Mouse (Mus musculus): ENCODE measurements around the gene Tmprss9. TPM values are rescaled to one million over a fixed set of nuclear protein-coding genes. Genes with fewer than 3 reads are reported as not detected.

Tmprss9 gene
- total RNA-seq, 1 experiment from 2014 or later = not detected

DNA sequence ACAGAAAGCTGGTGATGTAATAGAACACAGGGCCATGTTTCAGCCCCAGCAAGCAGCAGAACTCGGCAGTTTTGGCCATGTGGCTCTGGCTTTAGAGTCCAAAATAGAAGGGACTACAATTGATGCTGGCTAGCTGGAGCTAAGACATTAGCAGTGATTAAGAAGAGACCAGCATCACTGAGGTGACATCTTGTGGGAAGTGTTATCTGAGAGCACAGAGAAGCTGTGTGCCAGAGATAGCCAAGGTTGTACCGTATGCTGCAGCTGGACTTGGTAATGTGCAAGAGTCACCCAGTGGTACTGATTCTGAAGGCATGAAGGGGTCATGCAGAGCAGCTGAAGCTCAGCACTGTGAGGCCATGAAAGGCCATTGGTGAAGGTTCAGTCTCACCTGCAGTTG, 43.6 kb downstream of the Tmprss9 start:
- no peak for DNase-seq

DNA sequence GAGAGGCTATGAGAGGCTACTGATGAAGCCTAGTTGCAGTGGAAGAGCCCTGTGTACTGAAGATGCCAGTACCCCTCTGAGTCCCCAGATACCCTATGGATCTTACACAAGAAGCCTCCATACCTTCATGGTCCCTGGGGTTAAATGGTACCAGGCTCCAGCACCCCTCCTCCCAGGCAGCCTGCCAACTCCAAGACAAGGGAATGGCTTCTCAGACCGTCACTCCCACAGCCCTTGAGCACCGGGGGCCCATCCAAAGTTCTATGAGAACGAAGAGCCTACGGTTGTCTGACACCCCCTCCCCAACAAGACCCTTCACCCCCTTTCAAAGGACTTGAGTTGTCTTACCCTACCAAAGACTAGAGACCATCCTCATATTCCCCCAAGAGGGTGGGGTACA, 44.1 kb downstream of the Tmprss9 start:
- no peak for DNase-seq

DNA sequence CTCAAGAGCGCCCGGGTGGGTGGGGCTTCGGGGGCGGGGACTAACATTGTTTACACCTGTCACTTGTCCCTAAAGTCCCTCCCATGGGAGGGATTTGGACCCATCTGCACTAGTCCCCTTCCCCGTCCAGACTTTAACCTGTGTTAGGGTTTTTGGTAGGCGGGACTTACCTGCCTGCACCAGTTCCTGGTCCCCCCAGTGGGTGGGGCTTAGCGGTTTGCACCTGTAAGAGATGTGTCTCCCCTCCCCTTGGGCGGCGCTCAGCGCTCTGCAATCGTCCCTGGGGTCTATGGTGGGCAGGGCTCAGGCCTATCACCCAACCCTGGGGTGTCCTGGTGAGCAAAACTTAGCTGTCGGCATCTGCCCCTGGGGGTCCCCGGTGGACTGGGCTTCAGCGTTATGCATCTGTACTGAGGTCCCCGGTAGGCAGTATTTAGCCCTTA, 45.7 kb downstream of the Tmprss9 start:
- DNase-seq = no peak

DNA sequence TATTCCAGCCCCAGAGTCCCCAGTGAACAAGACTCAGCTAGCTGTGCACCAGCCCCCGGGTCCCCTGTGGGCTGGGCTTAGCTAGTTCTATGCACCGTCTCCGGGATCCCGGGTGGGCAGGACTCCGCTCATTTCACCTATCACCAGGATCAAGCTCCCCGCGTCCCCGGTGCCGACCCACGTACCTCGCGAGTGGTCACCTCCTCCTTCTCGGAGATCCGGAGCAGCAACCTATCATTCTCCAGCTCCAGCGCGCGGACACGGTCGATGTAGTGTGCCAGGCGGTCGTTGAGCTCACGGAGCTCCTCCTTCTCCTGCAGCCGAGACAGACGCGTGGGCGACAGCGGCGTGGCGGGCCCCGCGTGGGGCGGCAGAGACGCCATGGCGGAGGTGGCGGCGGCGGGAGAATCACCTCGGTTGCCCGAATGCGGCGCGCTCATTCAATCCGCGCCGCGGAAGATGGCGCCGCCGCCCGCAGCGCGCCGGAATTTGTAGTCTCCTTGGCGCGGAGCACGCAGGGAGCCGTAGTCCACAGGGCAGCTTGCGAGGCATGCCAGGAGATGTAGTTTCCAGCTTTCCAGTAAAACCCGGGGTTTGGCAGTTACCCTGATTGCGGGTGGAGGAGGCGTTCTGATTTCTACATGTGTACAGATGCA, 46.3 kb downstream of the Tmprss9 start, which contains the start of gene Lmnb2:
Gene Lmnb2, minus strand, starts transcription at position 467 of the 656 bp plus-strand sequence.
- DNase-seq = peak; percentile 77

DNA sequence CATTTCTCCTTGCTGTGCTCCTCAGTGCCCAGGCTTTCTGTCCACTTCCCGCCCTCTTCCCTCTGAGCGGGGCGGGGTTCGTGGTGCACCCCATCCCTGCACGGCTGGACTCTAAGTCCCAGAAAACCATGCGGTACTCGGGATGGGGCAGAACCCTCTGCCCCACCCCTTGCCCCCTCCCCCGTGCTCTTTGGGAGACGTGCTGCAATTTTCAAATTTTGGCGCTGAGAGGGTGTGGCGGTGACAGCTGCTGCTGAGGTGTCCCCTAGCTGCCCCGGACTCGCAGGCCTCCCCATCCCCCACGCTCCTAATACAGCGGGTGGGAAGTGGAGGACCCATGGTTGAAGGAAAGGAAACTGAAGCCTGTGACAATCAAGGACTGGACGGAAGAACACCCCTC, 50.3 kb downstream of the Tmprss9 start:
- no peak for DNase-seq

DNA sequence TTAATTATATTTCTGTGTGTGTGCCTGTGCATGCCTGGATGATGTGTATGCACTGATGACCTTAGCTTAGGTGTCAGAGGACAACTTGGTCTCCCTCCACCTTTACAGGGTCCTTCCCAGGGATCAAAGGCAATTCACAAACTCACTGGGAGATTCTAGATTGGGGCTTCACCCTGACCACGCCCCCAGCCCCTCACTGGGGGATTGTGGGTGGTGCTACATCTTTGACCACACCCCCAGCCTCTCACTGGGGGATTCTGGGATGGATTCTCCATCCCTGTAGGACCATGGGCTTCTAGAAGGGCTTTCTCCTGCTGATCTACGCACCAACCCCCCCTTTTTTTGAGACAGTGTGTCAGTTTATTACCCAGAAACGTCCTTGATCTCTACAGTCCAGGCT, 53.8 kb downstream of the Tmprss9 start:
- DNase-seq = no peak

DNA sequence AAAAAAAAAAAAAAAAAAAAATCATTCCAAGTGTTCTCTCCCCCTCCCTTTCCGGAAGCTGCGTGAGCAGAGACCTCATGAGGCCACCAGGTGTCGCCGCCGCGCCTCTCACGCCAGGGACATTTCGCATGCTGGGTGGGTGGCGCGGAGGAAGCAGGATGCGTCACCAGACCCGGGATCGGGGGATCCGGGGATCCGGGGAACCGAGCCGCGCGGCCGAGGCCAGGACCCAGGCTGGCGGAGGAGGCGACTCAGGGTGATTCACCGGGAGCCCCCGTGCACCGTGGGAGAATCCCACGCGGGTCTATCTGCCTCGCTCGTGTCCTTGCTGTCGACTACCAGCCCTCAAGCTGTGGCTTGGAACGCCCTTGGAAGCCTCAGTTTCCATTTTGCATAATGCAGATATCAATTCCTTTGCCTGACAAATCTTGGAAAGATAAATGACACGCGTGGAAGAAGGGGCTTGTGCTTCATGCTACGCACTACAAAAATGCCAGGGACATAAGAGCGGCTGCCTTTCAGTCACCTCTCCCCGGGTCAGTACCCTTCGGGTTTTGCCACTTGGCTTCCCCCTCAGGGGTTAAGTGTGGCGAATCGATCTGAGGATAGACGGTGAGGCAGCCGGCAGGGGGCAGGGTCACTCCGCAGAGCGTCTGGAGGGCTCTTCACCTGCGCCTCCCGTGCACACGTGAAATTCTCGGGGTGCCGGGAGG, 57.1 kb downstream of the Tmprss9 start:
- DNase-seq = peak; percentile 93

DNA sequence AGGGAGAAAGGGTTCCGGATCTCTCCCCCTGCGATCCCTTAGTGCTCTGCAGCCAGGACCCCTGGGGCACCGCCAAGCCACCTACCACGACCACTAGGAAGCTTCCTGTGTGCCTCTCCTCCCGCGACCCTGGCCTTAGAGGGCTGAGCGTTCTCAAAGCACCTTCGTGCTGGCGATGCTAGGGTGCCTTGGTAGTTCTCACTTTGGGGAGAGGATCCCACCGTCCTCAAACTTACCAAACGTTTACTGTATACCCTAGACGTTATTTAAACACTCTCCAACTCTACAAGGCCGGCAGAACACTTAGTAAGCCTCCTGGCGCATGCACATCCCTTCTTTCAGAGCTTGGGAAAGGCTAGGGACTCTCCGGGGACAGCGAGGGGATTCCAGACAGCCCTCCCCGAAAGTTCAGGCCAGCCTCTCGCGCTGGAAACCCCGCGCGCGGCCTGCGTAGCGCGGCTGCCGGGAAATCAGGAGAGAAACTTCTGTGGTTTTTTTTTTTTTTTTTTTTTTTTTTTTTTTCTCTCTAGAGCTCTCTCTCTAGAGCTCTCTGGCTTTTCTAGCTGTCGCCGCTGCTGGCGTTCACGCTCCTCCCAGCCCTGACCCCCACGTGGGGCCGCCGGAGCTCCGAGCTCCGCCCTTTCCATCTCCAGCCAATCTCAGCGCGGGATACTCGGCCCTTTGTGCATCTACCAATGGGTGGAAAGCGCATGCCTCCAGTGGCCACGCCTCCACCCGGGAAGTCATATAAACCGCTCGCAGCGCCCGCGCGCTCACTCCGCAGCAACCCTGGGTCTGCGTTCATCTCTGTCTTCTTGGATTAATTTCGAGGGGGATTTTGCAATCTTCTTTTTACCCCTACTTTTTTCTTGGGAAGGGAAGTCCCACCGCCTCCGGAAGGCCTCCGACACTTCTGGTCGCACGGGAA, 57.9 kb downstream of the Tmprss9 start, which contains the start of gene Gadd45b:
Gene Gadd45b, plus strand, starts transcription at position 775 of the 928 bp plus-strand sequence.
- DNase-seq = peak; percentile 98

DNA sequence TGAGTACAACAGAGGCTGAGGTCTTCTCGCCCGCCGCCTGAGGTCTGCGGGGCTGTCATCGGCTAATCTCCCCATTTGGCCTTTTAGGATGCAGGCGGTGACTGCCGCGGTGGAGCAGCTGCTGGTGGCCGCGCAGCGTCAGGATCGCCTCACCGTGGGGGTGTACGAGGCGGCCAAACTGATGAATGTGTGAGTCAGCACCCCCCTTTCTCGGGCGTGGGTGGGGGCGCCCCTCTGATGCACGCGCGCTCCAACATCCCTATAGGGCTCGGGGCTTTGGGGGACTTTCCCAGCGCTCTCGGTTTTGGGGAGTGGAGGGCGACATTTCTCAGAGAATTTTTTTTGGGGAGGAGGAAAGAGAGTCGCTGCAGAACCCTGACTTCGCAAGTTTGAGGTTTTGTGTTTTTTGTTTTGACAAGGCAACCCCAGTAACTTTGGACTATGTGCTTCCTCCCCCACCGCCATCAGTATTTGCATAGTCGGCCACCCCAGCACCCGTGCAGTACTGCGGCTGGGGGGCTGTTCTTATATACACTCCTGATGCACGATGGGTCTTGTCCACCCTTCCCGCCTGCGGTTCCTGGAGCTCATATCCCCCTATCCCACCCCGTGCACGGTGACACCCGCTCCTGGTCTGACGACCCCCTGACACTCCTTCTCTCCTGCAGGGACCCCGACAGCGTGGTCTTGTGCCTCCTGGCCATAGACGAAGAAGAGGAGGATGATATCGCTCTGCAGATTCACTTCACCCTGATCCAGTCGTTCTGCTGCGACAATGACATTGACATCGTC, 58.9 kb downstream of the Tmprss9 start:
- DNase-seq = peak; percentile 59

DNA sequence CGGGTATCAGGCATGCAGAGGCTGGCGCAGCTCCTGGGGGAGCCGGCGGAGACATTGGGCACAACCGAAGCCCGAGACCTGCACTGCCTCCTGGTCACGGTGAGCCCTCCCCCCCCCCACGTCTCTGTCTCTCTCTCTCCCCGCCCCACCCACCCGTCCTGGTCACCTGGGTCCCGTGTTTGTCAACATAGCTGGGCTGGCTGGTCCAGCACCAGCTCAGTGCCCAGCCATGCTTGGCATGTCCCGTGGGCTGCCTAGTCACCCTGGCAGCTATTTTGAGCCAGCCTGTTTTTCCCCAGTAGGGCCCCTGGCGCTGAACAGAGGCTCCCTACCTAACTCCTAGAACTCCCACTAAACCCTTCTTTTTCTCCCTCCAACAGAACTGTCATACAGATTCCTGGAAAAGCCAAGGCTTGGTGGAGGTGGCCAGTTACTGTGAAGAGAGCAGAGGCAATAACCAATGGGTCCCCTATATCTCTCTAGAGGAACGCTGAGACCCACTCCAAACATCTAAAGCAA, 59.6 kb downstream of the Tmprss9 start:
- DNase-seq = no peak

DNA sequence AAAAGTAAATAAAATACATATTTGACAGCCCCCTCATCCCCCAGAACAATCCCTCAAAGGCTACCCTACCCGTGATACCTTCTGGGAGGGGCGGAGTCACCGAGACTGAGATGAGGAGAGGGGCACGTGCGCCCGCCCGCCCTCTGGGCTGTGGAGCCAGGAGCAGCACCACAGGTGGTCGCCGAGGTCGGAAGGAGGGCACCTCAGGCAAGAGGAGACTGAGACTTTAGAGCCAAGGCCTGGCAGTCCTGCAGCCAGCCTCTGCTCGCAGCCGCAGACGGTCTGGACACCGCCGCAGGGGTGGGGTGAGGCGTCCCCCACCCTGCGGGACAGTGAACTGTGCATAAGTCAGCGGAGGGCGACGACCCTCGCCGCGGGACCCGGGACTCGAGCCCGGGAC, 60.0 kb downstream of the Tmprss9 start:
- no peak for DNase-seq

DNA sequence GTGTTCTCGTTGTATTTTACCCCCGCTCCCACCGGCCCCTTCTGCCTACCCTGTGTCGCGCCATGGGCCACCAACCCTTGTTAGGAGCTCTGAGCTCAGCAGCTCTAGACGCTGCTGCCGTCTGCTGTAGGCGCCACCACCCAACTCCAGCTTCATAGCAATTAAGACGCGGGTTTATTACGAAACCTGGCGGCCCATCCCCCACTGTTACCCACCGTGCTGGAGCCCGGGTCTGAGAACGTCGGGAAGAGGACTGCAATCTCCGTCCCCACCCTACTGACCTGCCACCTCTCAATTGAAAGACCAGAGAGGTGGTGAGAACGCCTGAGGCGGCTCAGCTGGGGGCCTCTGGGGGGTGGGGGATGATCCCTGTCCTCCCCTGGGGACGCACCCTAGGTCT, 60.6 kb downstream of the Tmprss9 start:
- DNase-seq = no peak

DNA sequence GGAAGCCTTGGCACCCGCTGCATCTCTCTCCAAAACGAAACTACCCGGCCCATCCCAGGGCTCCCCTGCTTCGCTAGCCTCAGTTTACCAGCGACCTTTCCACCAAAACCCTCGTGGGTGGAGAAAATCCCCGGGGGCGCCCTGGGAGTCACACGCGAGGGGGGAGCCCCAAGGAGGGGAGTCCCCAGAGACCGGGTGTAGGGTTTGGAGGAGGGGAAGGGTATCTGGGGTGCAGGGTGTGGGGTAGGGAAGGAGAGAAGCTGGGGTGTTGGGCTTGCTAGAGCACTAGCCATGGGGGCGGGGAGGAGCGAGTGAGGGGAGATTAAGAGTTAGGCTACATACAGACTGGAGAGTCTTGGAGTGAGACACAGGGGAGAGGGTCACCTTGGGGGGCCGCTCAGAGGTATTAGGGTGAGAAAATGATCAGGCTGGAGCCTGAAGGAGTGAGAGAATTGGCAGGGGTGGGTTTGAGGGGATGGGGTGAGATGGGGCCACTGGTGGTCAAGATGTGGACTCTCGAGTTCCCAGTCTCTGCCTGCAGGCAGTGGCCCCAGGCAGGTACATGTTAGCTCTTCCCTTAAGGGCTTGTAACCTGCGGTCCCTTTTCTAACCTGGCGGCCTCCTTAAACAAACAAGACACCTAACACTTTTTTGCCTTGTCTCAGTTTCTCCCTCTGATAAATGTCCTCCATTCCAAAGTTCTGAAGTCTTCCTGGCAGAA, 61.2 kb downstream of the Tmprss9 start:
- DNase-seq = no peak

DNA sequence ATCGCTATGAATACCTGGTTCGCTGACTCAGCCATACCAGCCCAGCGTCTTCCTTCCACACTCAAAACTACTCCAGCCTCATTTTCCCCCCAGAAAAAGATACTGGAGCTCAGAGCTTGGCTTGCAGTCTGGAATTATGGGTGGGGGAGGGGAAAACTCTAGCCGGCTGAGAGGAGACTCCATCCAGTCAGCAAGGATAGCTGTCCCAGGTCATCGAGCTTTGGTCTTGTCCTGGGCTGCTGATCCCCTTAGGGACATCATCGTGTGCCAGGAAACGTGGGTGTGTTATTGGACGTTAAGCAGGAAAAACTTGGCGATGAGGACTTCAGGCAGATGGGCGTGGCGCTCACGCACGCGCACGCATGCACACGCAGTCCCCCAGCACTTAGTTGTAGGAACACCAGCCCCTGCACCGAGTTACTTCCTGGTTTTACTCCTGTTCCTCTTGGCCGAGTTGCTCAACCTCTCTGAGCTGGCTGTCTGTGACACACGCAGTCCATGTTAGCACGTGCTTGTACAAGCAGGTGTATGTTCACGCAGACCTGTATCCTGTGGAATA, 61.9 kb downstream of the Tmprss9 start:
- DNase-seq = no peak

DNA sequence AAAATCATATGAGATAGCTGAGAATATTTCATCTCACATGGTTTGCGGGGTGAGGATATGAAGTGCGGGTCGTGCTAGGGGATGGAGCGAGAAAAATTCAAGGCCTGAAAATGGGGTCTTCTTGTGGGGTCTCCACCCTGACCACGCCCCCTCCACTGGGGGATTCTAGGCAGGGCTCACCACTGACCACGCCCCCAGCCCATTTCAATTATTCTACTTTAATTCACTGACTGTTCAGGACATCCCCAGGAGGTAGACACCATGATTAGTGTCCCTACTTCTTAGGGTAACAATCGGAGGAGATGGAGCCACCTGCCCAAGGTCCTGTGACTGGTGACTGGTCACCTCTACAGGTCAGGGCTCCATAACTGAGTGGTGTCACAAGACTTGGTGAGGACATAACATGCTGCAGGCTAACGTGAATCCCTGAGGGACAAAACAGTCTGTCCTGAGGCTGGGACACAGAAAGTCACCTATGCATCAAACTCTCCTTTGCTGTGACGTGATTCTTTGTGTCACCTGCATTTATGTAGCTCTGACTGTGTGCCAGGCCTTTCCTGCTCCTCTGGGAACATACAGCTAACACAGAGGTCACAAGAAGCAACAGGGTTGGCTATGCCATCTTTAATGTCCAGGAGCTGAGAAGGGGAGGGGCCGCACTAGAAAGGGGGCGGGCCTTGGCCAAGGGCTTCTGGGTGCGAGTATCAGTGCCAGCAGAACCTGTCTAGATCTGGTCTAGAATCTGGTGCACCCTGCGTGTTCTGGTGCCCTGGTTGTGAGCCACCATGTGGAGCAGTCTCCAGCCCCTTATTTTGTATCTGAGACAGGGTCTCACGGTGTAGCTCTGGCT, 62.7 kb downstream of the Tmprss9 start:
- DNase-seq = no peak

DNA sequence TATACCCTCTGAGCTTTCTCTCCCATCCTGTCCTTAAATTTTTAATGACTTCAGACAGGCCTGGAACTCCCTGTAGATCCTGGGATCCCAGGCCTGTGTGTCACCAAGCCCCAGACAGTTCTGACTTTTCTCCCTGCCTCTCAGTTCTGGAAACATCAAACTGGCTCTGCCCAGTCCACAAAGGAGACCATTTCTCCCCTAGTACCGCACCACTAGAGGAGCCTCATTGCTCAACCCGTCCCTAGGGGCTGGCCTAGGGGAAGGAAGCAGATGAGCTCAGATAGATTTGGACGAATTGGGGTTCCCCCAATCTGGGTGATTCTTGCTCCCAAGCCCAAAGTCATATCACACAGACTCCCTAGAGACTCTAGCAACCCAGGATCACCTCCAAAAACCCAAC, 63.6 kb downstream of the Tmprss9 start:
- no peak for DNase-seq

DNA sequence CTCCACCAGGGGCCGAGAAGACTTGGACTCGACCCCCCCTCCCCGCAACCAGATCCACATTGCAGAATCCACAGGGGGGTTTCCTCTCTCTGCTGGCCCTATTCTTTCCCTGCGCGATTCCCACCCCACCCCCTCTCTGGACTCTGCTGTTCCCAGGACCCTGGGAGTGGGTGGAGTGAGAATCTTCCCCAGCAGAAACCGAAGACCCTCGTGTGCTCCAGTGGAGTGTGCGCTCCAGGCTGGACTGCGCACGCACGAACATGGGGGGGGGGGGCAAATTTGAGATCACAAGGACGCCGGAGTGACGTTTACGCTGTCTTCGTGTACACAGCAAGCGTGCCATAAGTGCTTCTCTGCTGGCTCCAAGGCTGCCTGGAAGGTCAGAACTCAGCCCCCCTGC, 64.0 kb downstream of the Tmprss9 start:
- no peak for DNase-seq

DNA sequence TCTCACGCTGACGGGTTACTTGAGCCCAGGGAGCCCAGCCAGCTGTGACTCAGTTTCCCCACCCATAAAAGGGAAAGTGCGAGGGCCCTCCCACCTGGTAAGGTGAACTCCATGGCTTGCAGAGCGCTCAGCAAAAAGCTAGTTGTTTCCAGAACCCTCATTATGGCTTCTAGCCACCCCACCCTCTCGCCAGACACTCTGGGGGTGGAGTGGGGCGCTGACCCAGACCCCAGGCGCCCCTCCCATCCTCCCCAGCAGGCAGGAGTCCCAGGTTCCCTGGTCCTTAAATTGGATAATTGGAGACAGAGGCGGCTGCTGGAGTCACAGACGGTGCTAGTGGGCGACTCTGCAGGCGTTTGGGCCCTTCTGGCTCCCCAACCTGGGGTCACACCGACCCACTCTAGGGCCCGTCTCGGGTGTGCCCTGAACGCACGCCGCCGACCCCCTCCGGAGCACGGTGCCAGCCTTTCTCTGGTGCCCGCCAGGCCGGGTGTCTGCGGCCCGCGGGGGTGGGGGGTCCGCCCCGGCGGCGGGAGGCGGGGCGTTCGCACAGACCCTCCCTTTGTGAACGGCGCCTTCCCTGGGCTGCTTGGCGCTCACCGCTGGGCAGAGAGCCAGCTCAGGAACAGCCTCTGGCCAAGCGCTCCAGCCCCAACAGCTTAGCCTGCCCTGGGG, 64.6 kb downstream of the Tmprss9 start:
- peak; percentile 79 for DNase-seq

DNA sequence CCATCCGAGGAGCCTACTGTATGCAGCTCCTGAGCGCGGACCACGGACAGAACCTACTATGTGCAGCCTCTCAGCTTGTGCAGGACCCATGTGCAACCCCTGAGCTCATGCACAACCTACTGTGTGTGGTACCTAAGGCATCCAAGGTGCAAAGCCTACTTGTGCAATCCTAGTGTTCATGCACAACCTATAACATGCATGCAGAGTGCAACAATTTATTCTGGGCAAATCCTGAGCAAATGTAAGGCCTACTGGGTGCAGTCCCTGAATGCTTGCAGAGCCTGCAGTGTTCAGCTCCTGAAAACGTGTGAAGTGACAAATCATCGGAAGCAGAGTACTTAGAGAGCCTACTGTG, 65.1 kb downstream of the Tmprss9 start:
- DNase-seq = no peak

All from adrenal gland, postnatal 25 days (tissue).